In the genomic region with DNA sequence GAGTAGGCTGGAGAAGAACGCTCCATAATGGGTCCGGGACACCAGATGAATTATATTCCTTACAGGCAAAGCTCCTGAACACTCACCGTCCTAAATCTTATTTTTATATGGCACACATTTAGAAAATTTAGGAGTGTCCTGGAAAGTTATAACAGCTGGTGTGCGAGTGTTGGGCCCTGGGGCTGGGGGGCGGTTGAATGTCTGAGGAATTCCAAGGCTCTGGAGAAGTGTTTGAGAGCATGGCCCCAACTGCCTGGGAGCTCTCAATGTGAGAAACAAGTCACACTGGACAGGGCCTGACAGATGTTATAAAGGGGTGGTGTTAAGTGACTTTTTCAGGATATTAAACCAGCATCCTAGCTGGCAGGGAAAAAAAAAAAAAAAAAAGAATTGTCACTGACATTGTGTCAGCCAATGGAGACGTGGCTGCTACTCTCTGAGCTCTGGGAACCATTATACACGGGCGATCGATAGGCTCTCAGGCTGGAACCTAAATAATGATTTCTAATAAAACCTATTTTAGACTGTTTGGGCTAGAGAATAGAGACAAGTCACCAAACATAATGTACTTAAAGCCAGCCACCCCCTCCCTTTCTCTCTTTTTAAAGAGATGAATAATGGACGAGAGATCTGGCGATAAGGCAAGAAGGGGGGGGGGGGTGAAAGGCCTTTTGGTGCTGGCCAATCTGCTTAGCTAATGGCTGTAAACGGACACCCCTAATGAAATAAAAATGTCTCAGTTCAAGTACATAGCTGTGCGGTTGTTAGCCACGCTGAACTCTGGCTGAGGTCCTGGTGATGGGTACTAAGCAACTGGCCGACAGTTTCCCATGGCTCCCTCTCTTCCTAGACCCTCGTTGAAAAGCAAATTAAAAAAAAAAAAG, we compare ENCODE assay signal across 9 mouse cellular contexts.
DNase-seq lines count a peak whose midpoint lies in the region; ATAC-seq and TF ChIP-seq lines count a peak whose summit lies in the region.
"Had no signal": no experiment of that assay in that cellular context is flagged by ENCODE, and none has a peak within 500 bp of the region (broad histone marks: within the 10 kb centered on the region; RNA-seq: fewer than 3 reads in every experiment).

No protein-coding gene starts in this region.

- H3K4me3 ChIP-seq in lung, embryonic 14.5 days (ENCODE audit: low read depth, low read length), result no peak overlapping the region
- H3K4me3 ChIP-seq in forebrain, embryonic 10.5 days, result peak overlapping the region; percentile 20; the same call in 1 of the 2 replicates
- H3K4me3 ChIP-seq in limb, embryonic 10.5 days, result peak overlapping the region; percentile 30
- H3K4me3 ChIP-seq in neural tube, embryonic 11.5 days (ENCODE audit: low read depth, low read length), result no peak overlapping the region

- H3K36me3 ChIP-seq in lung, embryonic 14.5 days (ENCODE audit: insufficient read depth), result no peaks in the 10 kb centered on the region
- H3K36me3 ChIP-seq in forebrain, embryonic 10.5 days (replicated peaks), result no peaks in the 10 kb centered on the region
- H3K36me3 ChIP-seq in limb, embryonic 10.5 days, result no peaks in the 10 kb centered on the region
- H3K36me3 ChIP-seq in neural tube, embryonic 11.5 days (ENCODE audit: control insufficient read depth, insufficient read depth, low read length), result no peaks in the 10 kb centered on the region

- H3K27me3 ChIP-seq in lung, embryonic 14.5 days (ENCODE audit: insufficient read depth, low read length), result no peaks in the 10 kb centered on the region
- no peaks in the 10 kb centered on the region for H3K27me3 ChIP-seq in forebrain, embryonic 10.5 days (ENCODE audit: poor library complexity, severe bottlenecking)
- no peaks in the 10 kb centered on the region for H3K27me3 ChIP-seq in limb, embryonic 10.5 days (ENCODE audit: low read depth, poor library complexity, severe bottlenecking)
- H3K27me3 ChIP-seq in neural tube, embryonic 11.5 days (ENCODE audit: control insufficient read depth, insufficient read depth, low read length), result no peaks in the 10 kb centered on the region

- no peak for TF ChIP-seq CTCF in lung, embryonic 14.5 days (IDR thresholded peaks at IDR 0.05; ENCODE audit: low read depth)

- H3K4me2 ChIP-seq in lung, embryonic 14.5 days, result peak overlapping the region; percentile 43
- 0 out of 2 replicates have a peak overlapping the region, but pooled peaks have one; percentile 2 for H3K4me2 ChIP-seq in neural tube, embryonic 11.5 days (ENCODE audit: low read depth)

- peak; percentile 40 for DNase-seq in lung, embryonic 14.5 days
- DNase-seq in lung, postnatal 25 days (ENCODE audit: low spot score), result no peak
- DNase-seq in forebrain, embryonic 10.5 days (ENCODE audit: extremely low spot score, low spot score), result no peak
- DNase-seq in limb, embryonic 10.5 days (ENCODE audit: low spot score), result peak; percentile 58
- DNase-seq in neural tube, embryonic 11.5 days (ENCODE audit: low spot score), result peak; percentile 20
- DNase-seq in heart, adult 9 months (ENCODE audit: low spot score in 2 of 2), result no peak
- DNase-seq in layer of hippocampus, adult 8-10 months (ENCODE audit: low spot score in 2 of 2), result no peak
- DNase-seq in layer of hippocampus, adult 9-10 months (ENCODE audit: low spot score), result no peak

- H3K4me1 ChIP-seq in lung, embryonic 14.5 days (ENCODE audit: insufficient read depth), result no peaks in the 10 kb centered on the region
- H3K4me1 ChIP-seq in forebrain, embryonic 10.5 days, result peaks cover 15% of the 10 kb centered on the region
- H3K4me1 ChIP-seq in limb, embryonic 10.5 days, result peaks cover 30% of the 10 kb centered on the region
- peaks cover 3% of the 10 kb centered on the region; the same call in 1 of the 2 replicates for H3K4me1 ChIP-seq in neural tube, embryonic 11.5 days (ENCODE audit: control insufficient read depth, insufficient read depth, low read length)

- no peak overlapping the region for H3K9ac ChIP-seq in lung, embryonic 14.5 days
- H3K9ac ChIP-seq in neural tube, embryonic 11.5 days (ENCODE audit: low read length), result no peak overlapping the region

- 33% methylated on average over 16 of the region's 16 CpGs for WGBS in lung, embryonic 14.5 days
- WGBS in forebrain, embryonic 10.5 days, result 58% methylated on average over 16 of the region's 16 CpGs
- 37% methylated on average over 16 of the region's 16 CpGs for WGBS in limb, embryonic 10.5 days
- 50% methylated on average over 16 of the region's 16 CpGs for WGBS in neural tube, embryonic 11.5 days

- H3K9me3 ChIP-seq in lung, embryonic 14.5 days (ENCODE audit: low read depth, low read length), result no peaks in the 10 kb centered on the region
- no peaks in the 10 kb centered on the region; the same call in 1 of the 2 replicates for H3K9me3 ChIP-seq in forebrain, embryonic 10.5 days
- no peaks in the 10 kb centered on the region for H3K9me3 ChIP-seq in limb, embryonic 10.5 days (replicated peaks)
- no peaks in the 10 kb centered on the region for H3K9me3 ChIP-seq in neural tube, embryonic 11.5 days (ENCODE audit: control insufficient read depth, low read length)

- peak; percentile 69 for ATAC-seq in lung, embryonic 14.5 days (ENCODE audit: insufficient read depth)
- peak; percentile 63 for ATAC-seq in neural tube, embryonic 11.5 days (ENCODE audit: insufficient read depth, low FRiP score, low TSS enrichment)
- ATAC-seq: activated CD4-positive, CD25-positive, alpha-beta regulatory T cell, adult 4 months had no signal

- H3K27ac ChIP-seq in lung, embryonic 14.5 days (ENCODE audit: low read depth), result no peak overlapping the region
- peak overlapping the region; percentile 17; the same call in 1 of the 2 replicates for H3K27ac ChIP-seq in forebrain, embryonic 10.5 days
- H3K27ac ChIP-seq in limb, embryonic 10.5 days, result peak overlapping the region; percentile 75; the same call in 1 of the 2 replicates
- no peak overlapping the region for H3K27ac ChIP-seq in neural tube, embryonic 11.5 days (ENCODE audit: low read depth, low read length)

Comparison
In these comparisons a context has a peak if more than half of its experiments do, and no peak if none do; other contexts are left out.
1. DNase-seq: peak in lung, embryonic 14.5 days (single experiment), limb, embryonic 10.5 days (single experiment) and neural tube, embryonic 11.5 days (single experiment); none in lung, postnatal 25 days (single experiment), forebrain, embryonic 10.5 days (single experiment), heart, adult 9 months (0 of 2), layer of hippocampus, adult 8-10 months (0 of 2) and layer of hippocampus, adult 9-10 months (single experiment).
2. H3K27ac ChIP-seq: peak in forebrain, embryonic 10.5 days (single experiment) and limb, embryonic 10.5 days (single experiment); none in lung, embryonic 14.5 days (single experiment) and neural tube, embryonic 11.5 days (single experiment).
3. H3K4me3 ChIP-seq: peak in forebrain, embryonic 10.5 days (single experiment) and limb, embryonic 10.5 days (single experiment); none in lung, embryonic 14.5 days (single experiment) and neural tube, embryonic 11.5 days (single experiment).